Mouse (Mus musculus) MEL (cell line): ENCODE measurements at regions not wholly inside any gene's neighbourhood (a gene's known extent, or its start where the extent isn't known, plus 50 kb on each side); places are given as distances from the start of the nearest gene placed in this dataset.

Experiments
- DNase-seq: peaks from one replicate; pipeline ENCODE4 v3.0.0; 2011; ENCODE audit warnings: low read depth, low spot score
- H3K27ac ChIP-seq: 2 replicates; pipeline ENCODE4 v1.5.1; 2012; ENCODE audit warnings: low read depth, mild to moderate bottlenecking, control low read depth, low read length, moderate library complexity; ENCODE audit not compliant: control insufficient read depth
- H3K27me3 ChIP-seq, 2 experiments: fragments of 150-350 bp in 1 of 2; sonication (generic) in 1 of 2; 2 replicates each; pipeline ENCODE4 v1.6.1; 2012; ENCODE audit warnings: low read length in 2 of 2, mild to moderate bottlenecking in 2 of 2, improper control_type of control experiment in 1 of 2, moderate library complexity in 1 of 2; ENCODE audit not compliant: insufficient read depth in 2 of 2, control insufficient read depth in 1 of 2
- H3K36me3 ChIP-seq, 2 experiments: 2 replicates each; pipeline ENCODE4 v1.6.1; 2012 to 2014; ENCODE audit warnings: low read length in 2 of 2, improper control_type of control experiment in 1 of 2, inconsistent platforms in 1 of 2, mild to moderate bottlenecking in 1 of 2; ENCODE audit not compliant: insufficient read depth in 2 of 2, control insufficient read depth in 1 of 2
- H3K4me1 ChIP-seq, 2 experiments: fragments of 150-350 bp in 1 of 2; sonication (generic) in 1 of 2; 2 replicates each; pipeline ENCODE4 v1.6.1; 2012; ENCODE audit warnings: low read length in 2 of 2, improper control_type of control experiment in 1 of 2, mild to moderate bottlenecking in 1 of 2; ENCODE audit not compliant: insufficient read depth in 2 of 2, control insufficient read depth in 1 of 2
- H3K4me3 ChIP-seq, 2 experiments: fragments of 150-350 bp in 1 of 2; sonication (generic) in 1 of 2; 2 replicates each; pipeline ENCODE4 v1.5.1; 2012; ENCODE audit warnings: low read depth in 2 of 2, low read length in 2 of 2, mild to moderate bottlenecking in 2 of 2, moderate library complexity in 2 of 2, control low read depth in 1 of 2, improper control_type of control experiment in 1 of 2; ENCODE audit not compliant: control insufficient read depth in 1 of 2, insufficient read depth in 1 of 2
- H3K79me2 ChIP-seq: 2 replicates; pipeline ENCODE4 v1.6.1; 2012; ENCODE audit warnings: mild to moderate bottlenecking, low read length, moderate library complexity; ENCODE audit not compliant: control insufficient read depth, poor library complexity, insufficient read depth
- H3K9ac ChIP-seq: 2 replicates; pipeline ENCODE4 v1.6.1; 2012; ENCODE audit warnings: low read depth, mild to moderate bottlenecking, control low read depth, low read length, moderate library complexity; ENCODE audit not compliant: control insufficient read depth, poor library complexity, severe bottlenecking
- H3K9me3 ChIP-seq: fragments of 150-350 bp; sonication (generic); replicated peaks from 2 replicates; pipeline ENCODE4 v1.6.1; 2012; ENCODE audit warnings: mild to moderate bottlenecking, low read length, improper control_type of control experiment, moderate library complexity; ENCODE audit not compliant: insufficient read depth
- CTCF ChIP-seq, 3 experiments: IDR thresholded peaks in 2 of 3; conservative IDR thresholded peaks in 1 of 3; 2 replicates each; pipeline ENCODE4 v1.5.1; 2011 to 2012; ENCODE audit warnings: low read length in 3 of 3, low read depth in 2 of 3, mild to moderate bottlenecking in 2 of 3, improper control_type of control experiment in 1 of 3, inconsistent platforms in 1 of 3, mixed read lengths in 1 of 3, moderate library complexity in 1 of 3; ENCODE audit not compliant: control insufficient read depth in 1 of 3, insufficient read depth in 1 of 3, poor library complexity in 1 of 3, severe bottlenecking in 1 of 3
- E2F4 ChIP-seq: IDR thresholded peaks from 2 replicates; pipeline ENCODE4 v1.6.1; 2011; ENCODE audit warnings: low read depth, low read length, improper control_type of control experiment, borderline replicate concordance
- EP300 ChIP-seq, 2 experiments: IDR thresholded peaks; 2 replicates each; pipeline ENCODE4 v1.6.1; 2011; ENCODE audit warnings: improper control_type of control experiment in 2 of 2, low read length in 2 of 2, low read depth in 1 of 2, mild to moderate bottlenecking in 1 of 2
- ETS1 ChIP-seq: IDR thresholded peaks from 2 replicates; pipeline ENCODE4 v1.6.1; 2012; ENCODE audit warnings: low read depth, mild to moderate bottlenecking, inconsistent platforms, low read length, improper control_type of control experiment, moderate library complexity
- GATA1 ChIP-seq: IDR thresholded peaks from 2 replicates; pipeline ENCODE4 v1.6.1; 2011; ENCODE audit warnings: low read depth, low read length, improper control_type of control experiment
- JUND ChIP-seq: IDR thresholded peaks from 2 replicates; pipeline ENCODE4 v1.6.1; 2011; ENCODE audit warnings: low read depth, mild to moderate bottlenecking, improper control_type of control experiment, low read length
- KAT2A ChIP-seq: conservative IDR thresholded peaks from 2 replicates; pipeline ENCODE4 v1.6.1; 2012; ENCODE audit warnings: low read depth, low read length, improper control_type of control experiment, inconsistent platforms
- MAFK ChIP-seq: IDR thresholded peaks from 2 replicates; pipeline ENCODE4 v1.6.1; 2011; ENCODE audit warnings: low read depth, mild to moderate bottlenecking, low read length, improper control_type of control experiment, borderline replicate concordance
- MAX ChIP-seq: IDR thresholded peaks from 2 replicates; pipeline ENCODE4 v1.6.1; 2011; ENCODE audit warnings: low read length, improper control_type of control experiment
- MAZ ChIP-seq: IDR thresholded peaks from 2 replicates; pipeline ENCODE4 v1.6.1; 2012; ENCODE audit warnings: low read depth, mild to moderate bottlenecking, inconsistent platforms, low read length, improper control_type of control experiment
- MYC ChIP-seq: IDR thresholded peaks from 2 replicates; pipeline ENCODE4 v1.6.1; 2011; ENCODE audit warnings: low read depth, mild to moderate bottlenecking, low read length, improper control_type of control experiment, moderate library complexity
- NELFE ChIP-seq: IDR thresholded peaks from 2 replicates; pipeline ENCODE4 v1.6.1; 2011; ENCODE audit warnings: low read depth, low read length, improper control_type of control experiment
- POLR2A ChIP-seq, 2 experiments: IDR thresholded peaks; 2 replicates each; pipeline ENCODE4 v1.6.1; 2011 to 2012; ENCODE audit warnings: low read length in 2 of 2, mild to moderate bottlenecking in 2 of 2, control low read depth in 1 of 2, improper control_type of control experiment in 1 of 2, low read depth in 1 of 2, moderate library complexity in 1 of 2; ENCODE audit not compliant: control insufficient read depth in 1 of 2, insufficient read depth in 1 of 2, poor library complexity in 1 of 2
- POLR2AphosphoS2 ChIP-seq: IDR thresholded peaks from 2 replicates; pipeline ENCODE4 v1.6.1; 2011; ENCODE audit warnings: low read length, improper control_type of control experiment
- POLR2AphosphoS5 ChIP-seq: IDR thresholded peaks from 2 replicates; pipeline ENCODE4 v1.6.1; 2012; ENCODE audit warnings: low read depth, borderline replicate concordance, mild to moderate bottlenecking, inconsistent platforms, low read length, moderate library complexity, mixed read lengths
- RAD21 ChIP-seq: IDR thresholded peaks from 2 replicates; pipeline ENCODE4 v1.6.1; 2011; ENCODE audit warnings: mild to moderate bottlenecking, low read depth, low read length, improper control_type of control experiment
- RCOR1 ChIP-seq: IDR thresholded peaks from 2 replicates; pipeline ENCODE4 v1.6.1; 2012; ENCODE audit warnings: low read depth, mild to moderate bottlenecking, inconsistent platforms, low read length, improper control_type of control experiment
- SMC3 ChIP-seq: IDR thresholded peaks from 2 replicates; pipeline ENCODE4 v1.6.1; 2011; ENCODE audit warnings: low read depth, low read length, improper control_type of control experiment
- TAL1 ChIP-seq: IDR thresholded peaks from 2 replicates; pipeline ENCODE4 v1.6.1; 2012; ENCODE audit warnings: mild to moderate bottlenecking, inconsistent platforms, low read length, moderate library complexity, mixed read lengths
- UBTF ChIP-seq: IDR thresholded peaks from 2 replicates; pipeline ENCODE4 v1.6.1; 2012; ENCODE audit warnings: low read depth, mild to moderate bottlenecking, inconsistent platforms, low read length, improper control_type of control experiment, moderate library complexity, borderline replicate concordance; ENCODE audit not compliant: insufficient read depth
- USF1 ChIP-seq: IDR thresholded peaks from 2 replicates; pipeline ENCODE4 v1.6.1; 2014; ENCODE audit warnings: low read depth, mild to moderate bottlenecking, inconsistent platforms, low read length, improper control_type of control experiment, moderate library complexity
- ZC3H11A ChIP-seq: IDR thresholded peaks from 2 replicates; pipeline ENCODE4 v1.6.1; 2012; ENCODE audit warnings: low read depth, mild to moderate bottlenecking, inconsistent platforms, low read length, improper control_type of control experiment
- ZKSCAN1 ChIP-seq: IDR thresholded peaks from 2 replicates; pipeline ENCODE4 v1.6.1; 2012; ENCODE audit warnings: low read depth, mild to moderate bottlenecking, inconsistent platforms, low read length, improper control_type of control experiment, moderate library complexity
- ZNF384 ChIP-seq: IDR thresholded peaks from 2 replicates; pipeline ENCODE4 v1.6.1; 2012; ENCODE audit warnings: low read depth, mild to moderate bottlenecking, inconsistent platforms, low read length, improper control_type of control experiment

GRCm38 (mm10) chr3:148682445-148682994 is 307.8 kb downstream of the Adgrl2 start (continued):
- TF ChIP-seq MAX = no peak

- Histone ChIP-seq H3K9ac (no peak overlapping the region), H3K79me2 (no peaks in the 10 kb centered on the region), H3K9me3 (no peaks in the 10 kb centered on the region), H3K27ac (no peak overlapping the region), H3K27me3 (no peaks in the 10 kb centered on the region), H3K36me3 (no peaks in the 10 kb centered on the region), H3K4me1 (no peaks in the 10 kb centered on the region), H3K4me3 (no peak overlapping the region)
- TF ChIP-seq USF1 (no peak), MAZ (no peak), POLR2AphosphoS5 (no peak), GATA1 (no peak), KAT2A (no peak), EP300 (IDR thresholded peaks at IDR 0.05; ENCODE audit: low read depth in 1 of 2, low read length in 2 of 2) (no peak), ETS1 (no peak), ZC3H11A (no peak), UBTF (no peak), RAD21 (no peak), SMC3 (no peak), RCOR1 (no peak), POLR2AphosphoS2 (no peak), CTCF (IDR thresholded peaks at IDR 0.05 in 2 of 3, conservative IDR thresholded peaks at IDR 0.05 in 1 of 3; ENCODE audit: control insufficient read depth in 1 of 3, insufficient read depth in 1 of 3, low read depth in 2 of 3, low read length in 3 of 3, poor library complexity in 1 of 3, severe bottlenecking in 1 of 3) (no peak), E2F4 (no peak), MAFK (no peak), MYC (no peak), ZKSCAN1 (no peak)
- DNase-seq = no peak
Observed at GRCm38 (mm10) chr3:148681186-148681585, 309.2 kb downstream of the Adgrl2 start.

- TF ChIP-seq POLR2A (IDR thresholded peaks at IDR 0.05; ENCODE audit: control insufficient read depth in 1 of 2, insufficient read depth in 1 of 2, low read depth in 1 of 2, low read length in 2 of 2, poor library complexity in 1 of 2) (no peak), ZNF384 (no peak), JUND (no peak), MAX (no peak), TAL1 (no peak), NELFE (no peak)
- TF ChIP-seq, all 39 proteins: peak for 0
- Histone ChIP-seq H3K27me3 (no peaks in the 10 kb centered on the region), H3K9me3 (no peaks in the 10 kb centered on the region), H3K9ac (no peak overlapping the region), H3K4me1 (no peaks in the 10 kb centered on the region), H3K79me2 (no peaks in the 10 kb centered on the region), H3K27ac (no peak overlapping the region), H3K4me3 (no peak overlapping the region), H3K36me3 (no peaks in the 10 kb centered on the region)
- DNase-seq = no peak
Observed at GRCm38 (mm10) chr3:148680737-148681136, 309.6 kb downstream of the Adgrl2 start.
